Mouse (Mus musculus) kidney, embryonic 14.5 days (tissue): ENCODE data around the gene Naxd. TPM values are rescaled to one million over a fixed set of nuclear protein-coding genes. Genes with fewer than 3 reads are reported as not detected.
"Not testable (repeated sequence)": the region's sequence is repeated elsewhere in the genome, so short reads cannot be mapped to it uniquely, and the experiment has no call there.

Source experiments
- ATAC-seq: fragments of 200-750 bp; cut with Nextera tagmentation; 2 replicates; pipeline ENCODE4 v1.8.0; 2017; ENCODE audit warnings: moderate number of reproducible peaks, mild to moderate bottlenecking, moderate TSS enrichment, moderate library complexity; ENCODE audit not compliant: low FRiP score, low TSS enrichment
- H3K27ac ChIP-seq: fragments of 300-500 bp; sonication (generic); 2 replicates; pipeline ENCODE4 v1.5.1; 2014; ENCODE audit warnings: low read depth, mild to moderate bottlenecking, low read length, moderate library complexity, mixed read lengths
- H3K27me3 ChIP-seq: fragments of 300-500 bp; sonication (generic); 2 replicates; pipeline ENCODE4 v1.6.1; 2014; ENCODE audit warnings: mild to moderate bottlenecking, low read length; ENCODE audit not compliant: control insufficient read depth, insufficient read depth
- H3K36me3 ChIP-seq: fragments of 300-500 bp; sonication (generic); 2 replicates; pipeline ENCODE4 v1.6.1; 2014; ENCODE audit warnings: low read length, mixed read lengths; ENCODE audit not compliant: control insufficient read depth, insufficient read depth
- H3K4me1 ChIP-seq: fragments of 300-500 bp; sonication (generic); 2 replicates; pipeline ENCODE4 v1.6.1; 2014; ENCODE audit warnings: low read length, mixed read lengths; ENCODE audit not compliant: control insufficient read depth, insufficient read depth
- H3K4me2 ChIP-seq: fragments of 300-500 bp; sonication (generic); replicated peaks from 2 replicates; pipeline ENCODE4 v1.6.1; 2014; ENCODE audit warnings: low read depth, mild to moderate bottlenecking, low read length
- H3K4me3 ChIP-seq: fragments of 300-500 bp; sonication (generic); 2 replicates; pipeline ENCODE4 v1.5.1; 2014; ENCODE audit warnings: mild to moderate bottlenecking, low read length
- H3K9ac ChIP-seq: fragments of 300-500 bp; sonication (generic); 2 replicates; pipeline ENCODE4 v1.6.1; 2014; ENCODE audit warnings: low read depth, mild to moderate bottlenecking, low read length, moderate library complexity
- H3K9me3 ChIP-seq: fragments of 300-500 bp; sonication (generic); 2 replicates; pipeline ENCODE4 v1.6.1; 2016; ENCODE audit warnings: low read length; ENCODE audit not compliant: control insufficient read depth
- WGBS: fragments of 180-500 bp; shearing (Covaris S2); extraction: QIAGEN DNeasy Blood & Tissue Kit; methylation state at CpG from one replicate; pipeline ENCODE4 v1.1.7; 2014; 5-methylcytosine and 5-hydroxymethylcytosine counted together
- polyA plus RNA-seq: library from polyadenylated mRNA; unstranded; fragments of >200 nt; fragmentation: Nextera tagmentation; extraction: Ambion mirVana; gene quantifications from 2 replicates; pipeline ENCODE4 v1.2.1, GENCODE M21; 2014

Naxd gene
- polyA plus RNA-seq, 1 experiment from 2014 or later: 116 TPM

DNA sequence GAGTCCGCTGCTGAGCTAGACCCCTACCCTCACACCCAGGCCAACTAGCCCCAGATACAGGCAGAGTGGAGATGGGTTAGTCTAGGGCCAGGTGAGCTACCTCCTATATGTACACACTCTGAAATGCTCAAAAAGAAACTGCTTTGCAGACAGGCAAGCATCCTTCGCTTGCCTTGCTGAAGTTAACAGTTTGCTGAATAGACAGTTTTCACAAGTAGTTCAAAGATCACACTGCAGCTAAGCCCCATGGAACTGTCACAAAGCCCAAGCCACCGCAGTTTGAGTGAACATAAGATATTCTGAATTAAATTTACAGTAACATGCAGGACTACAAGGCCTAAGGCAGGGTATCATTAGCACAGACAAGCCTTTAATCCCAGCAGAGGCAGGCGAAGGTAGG, 41.7 kb downstream of the Naxd start:
- WGBS: 94% methylated on average over 4 of the region's 4 CpGs
- H3K9me3 ChIP-seq: no peaks in the 10 kb centered on the region
- no peak overlapping the region for H3K4me3 ChIP-seq
- ATAC-seq: no peak
- no peaks in the 10 kb centered on the region for H3K4me1 ChIP-seq
- H3K27ac ChIP-seq: no peak overlapping the region
- no peak overlapping the region for H3K4me2 ChIP-seq
- no peaks in the 10 kb centered on the region for H3K27me3 ChIP-seq
- no peak overlapping the region for H3K9ac ChIP-seq
- H3K36me3 ChIP-seq: peaks cover 38% of the 10 kb centered on the region

DNA sequence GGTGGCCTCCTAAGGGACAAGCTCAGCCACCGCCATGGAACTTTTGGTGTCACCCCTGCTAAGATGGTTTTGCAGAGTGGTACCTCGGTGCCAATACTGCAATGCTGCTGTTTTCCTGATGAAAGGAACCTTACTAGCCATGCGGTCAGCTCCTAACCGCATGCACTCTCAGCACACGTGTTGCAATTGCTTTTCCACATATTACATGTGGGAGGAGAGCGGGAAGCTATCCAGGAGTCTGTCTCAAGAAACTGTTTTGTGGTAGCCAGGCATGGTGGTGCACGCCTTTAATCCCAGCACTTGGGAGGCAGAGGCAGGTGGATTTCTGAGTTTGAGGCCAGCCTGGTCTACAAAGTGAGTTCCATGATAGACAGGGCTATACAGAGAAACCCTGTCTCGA, 42.9 kb downstream of the Naxd start:
- H3K9me3 ChIP-seq: no peaks in the 10 kb centered on the region
- no peak for ATAC-seq
- no peak overlapping the region for H3K4me2 ChIP-seq
- H3K9ac ChIP-seq: no peak overlapping the region
- no peaks in the 10 kb centered on the region for H3K4me1 ChIP-seq
- WGBS: 97% methylated on average over 8 of the region's 8 CpGs
- H3K27me3 ChIP-seq: no peaks in the 10 kb centered on the region
- peaks cover 37% of the 10 kb centered on the region for H3K36me3 ChIP-seq
- no peak overlapping the region for H3K4me3 ChIP-seq
- H3K27ac ChIP-seq: no peak overlapping the region

DNA sequence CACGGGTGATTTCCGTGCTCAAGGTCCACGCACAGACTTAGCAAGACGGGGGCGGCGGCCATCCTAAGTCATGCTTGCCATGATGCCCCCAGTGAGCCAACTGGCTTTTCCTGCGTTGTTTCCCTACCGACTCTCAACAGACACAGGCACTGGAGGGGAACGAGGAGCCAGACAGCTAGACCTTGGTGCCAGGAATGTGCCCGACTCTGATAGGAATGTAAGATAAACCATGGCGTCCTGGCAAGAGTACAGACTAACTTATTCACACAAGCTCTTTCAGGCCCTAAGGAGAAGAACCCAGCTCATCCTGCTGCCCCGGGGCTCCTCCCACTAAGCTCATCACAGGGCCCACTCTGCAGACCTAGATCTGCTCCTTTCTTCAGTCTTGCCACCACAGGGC, 44.7 kb downstream of the Naxd start:
- ATAC-seq: no peak
- H3K27ac ChIP-seq: no peak overlapping the region
- H3K27me3 ChIP-seq: no peaks in the 10 kb centered on the region
- H3K4me2 ChIP-seq: no peak overlapping the region
- H3K9ac ChIP-seq: no peak overlapping the region
- H3K4me3 ChIP-seq: no peak overlapping the region
- H3K4me1 ChIP-seq: no peaks in the 10 kb centered on the region
- H3K9me3 ChIP-seq: no peaks in the 10 kb centered on the region
- H3K36me3 ChIP-seq: peaks cover 32% of the 10 kb centered on the region
- WGBS: 89% methylated on average over 12 of the region's 12 CpGs

DNA sequence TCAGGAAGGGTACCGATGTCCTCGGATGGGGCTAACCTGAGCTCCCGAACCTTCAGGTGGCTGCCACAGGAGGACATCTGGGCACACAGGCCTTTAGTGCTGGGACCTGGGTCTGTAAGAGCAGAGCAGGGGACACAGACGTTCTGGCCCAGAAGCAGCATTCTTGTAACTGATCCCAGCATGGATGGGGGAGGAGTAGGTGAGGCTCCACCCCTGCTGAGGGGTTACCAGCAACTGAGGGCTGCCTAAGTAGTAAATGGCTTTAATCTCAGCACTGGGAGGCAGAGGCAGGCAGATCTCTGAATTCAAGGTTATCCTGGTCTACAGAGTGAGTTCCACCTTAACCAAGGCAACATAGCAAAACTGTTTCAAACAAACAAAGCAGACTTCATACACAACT, 45.6 kb downstream of the Naxd start:
- Histone ChIP-seq H3K9me3 (no peaks in the 10 kb centered on the region), H3K4me1 (no peaks in the 10 kb centered on the region), H3K27me3 (no peaks in the 10 kb centered on the region), H3K4me3 (no peak overlapping the region), H3K36me3 (peaks cover 33% of the 10 kb centered on the region), H3K4me2 (no peak overlapping the region), H3K9ac (no peak overlapping the region), H3K27ac (no peak overlapping the region)
- no peak for ATAC-seq
- WGBS: 86% methylated on average over 4 of the region's 4 CpGs

DNA sequence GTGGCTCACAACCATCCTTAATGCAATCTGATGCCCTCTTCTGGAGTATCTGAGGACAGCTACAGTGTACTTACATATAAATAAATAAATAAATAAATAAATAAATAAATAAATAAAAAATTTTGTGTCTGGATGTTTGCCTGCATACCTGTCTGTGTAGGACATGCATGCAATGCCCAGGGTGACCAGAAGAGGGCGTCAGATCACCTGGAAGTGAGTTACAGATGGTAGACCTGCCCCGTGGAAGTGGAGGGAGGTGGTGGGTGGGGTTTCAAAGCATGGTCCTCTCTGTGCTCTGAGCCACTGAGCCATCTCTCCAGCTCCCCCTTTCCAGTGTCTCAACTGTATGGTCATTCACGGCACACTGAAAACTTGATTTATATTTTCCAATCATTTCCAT, 47.1 kb downstream of the Naxd start:
- 44% methylated on average over 3 of the region's 3 CpGs for WGBS
- Histone ChIP-seq H3K36me3 (peaks cover 29% of the 10 kb centered on the region), H3K27ac (no peak overlapping the region), H3K4me3 (no peak overlapping the region), H3K4me2 (no peak overlapping the region), H3K9ac (no peak overlapping the region), H3K4me1 (no peaks in the 10 kb centered on the region), H3K27me3 (no peaks in the 10 kb centered on the region), H3K9me3 (no peaks in the 10 kb centered on the region)
- ATAC-seq: no peak

DNA sequence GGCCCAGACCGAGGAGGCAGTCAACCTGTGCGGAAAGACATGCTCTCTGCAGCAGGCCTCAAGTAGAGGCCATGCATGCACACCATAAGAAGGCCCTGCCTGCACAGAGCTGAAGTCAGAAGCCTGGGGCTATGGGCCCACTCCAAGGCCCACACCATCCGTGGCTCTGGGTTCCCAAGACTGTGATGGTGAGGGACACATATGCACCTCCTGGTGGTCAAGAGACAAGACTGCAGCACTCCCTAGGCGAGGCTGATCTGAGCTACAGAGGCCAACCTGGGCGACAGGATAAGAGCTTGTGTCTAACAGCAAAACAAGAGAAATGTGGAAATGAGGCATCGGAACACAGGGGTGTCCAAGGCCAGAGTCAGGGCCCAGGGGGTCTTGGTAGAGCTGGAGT, 49.8 kb downstream of the Naxd start:
- Histone ChIP-seq H3K27ac (no peak overlapping the region), H3K4me2 (no peak overlapping the region), H3K27me3 (no peaks in the 10 kb centered on the region), H3K9ac (no peak overlapping the region), H3K9me3 (no peaks in the 10 kb centered on the region), H3K4me1 (no peaks in the 10 kb centered on the region), H3K36me3 (peaks cover 15% of the 10 kb centered on the region; the same call in 1 of the 2 replicates), H3K4me3 (no peak overlapping the region)
- 71% methylated on average over 6 of the region's 6 CpGs for WGBS
- ATAC-seq: no peak

DNA sequence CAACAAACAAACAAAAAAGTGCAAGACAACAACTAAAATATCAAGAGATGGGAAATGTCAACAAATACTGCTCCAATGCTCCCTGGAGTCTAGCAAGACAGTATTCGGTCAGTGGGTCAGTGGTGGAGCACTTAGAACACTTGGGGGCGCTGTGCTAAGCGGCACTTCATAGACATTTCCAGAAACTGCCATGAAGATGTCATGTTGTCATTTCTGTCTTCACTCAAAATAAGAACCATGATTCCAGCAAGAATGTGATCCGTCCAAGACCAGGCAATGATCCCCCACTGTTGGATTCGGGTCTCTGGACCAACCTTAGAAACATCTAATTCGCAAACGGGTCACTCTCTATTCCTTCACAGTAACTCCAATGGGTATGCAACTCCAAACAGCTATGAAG, 52.4 kb downstream of the Naxd start:
- H3K27me3 ChIP-seq: no peaks in the 10 kb centered on the region
- H3K4me1 ChIP-seq: peaks cover 12% of the 10 kb centered on the region
- H3K36me3 ChIP-seq: peaks cover 10% of the 10 kb centered on the region; the same call in 1 of the 2 replicates
- no peak for ATAC-seq
- H3K9me3 ChIP-seq: no peaks in the 10 kb centered on the region
- no peak overlapping the region for H3K27ac ChIP-seq
- H3K4me2 ChIP-seq: peak overlapping the region; percentile 67
- 24% methylated on average over 7 of the region's 7 CpGs for WGBS
- peak overlapping the region; percentile 85; the same call in 1 of the 2 replicates for H3K9ac ChIP-seq
- peak overlapping the region; percentile 78 for H3K4me3 ChIP-seq

DNA sequence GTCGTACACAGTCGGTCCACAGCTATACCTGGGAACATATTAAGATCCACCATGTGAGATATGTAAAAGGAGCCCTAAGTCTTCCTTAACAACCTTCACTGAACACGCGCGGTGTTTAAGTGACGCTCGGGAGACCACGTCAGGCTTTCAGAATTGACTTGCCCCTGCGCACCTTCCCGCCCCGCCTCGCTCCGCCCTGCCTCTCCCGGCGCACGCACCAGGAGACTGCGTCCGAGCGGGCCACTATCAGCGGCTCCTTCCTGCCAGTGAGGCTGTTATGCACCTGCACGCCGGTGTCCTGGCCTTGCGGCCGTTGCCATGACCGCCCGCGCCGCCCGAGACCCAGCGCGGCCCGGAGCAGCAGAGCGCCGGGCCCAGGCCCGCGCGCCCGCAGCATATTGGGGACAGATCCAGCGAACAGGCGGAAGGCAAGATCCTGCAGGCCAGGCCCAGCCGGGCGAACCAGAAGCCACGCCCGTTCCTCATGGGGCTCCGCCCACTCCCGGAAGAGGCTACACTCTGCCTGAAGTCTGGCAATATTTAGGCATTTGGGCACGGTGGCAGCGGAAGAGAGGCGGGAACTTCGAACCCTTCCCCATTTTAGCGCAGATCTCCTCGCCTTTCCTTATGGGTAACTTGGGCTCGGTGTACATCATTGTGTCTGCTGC, 53.1 kb downstream of the Naxd start, which contains the start of gene Cars2:
Gene Cars2, minus strand, starts transcription at position 503 of the 668 bp plus-strand sequence.
- Histone ChIP-seq H3K36me3 (peaks cover 10% of the 10 kb centered on the region; the same call in 1 of the 2 replicates), H3K4me3 (peak within 1 kb of the TSS; percentile 78), H3K4me2 (peak within 1 kb of the TSS; percentile 67), H3K9me3 (no peaks in the 10 kb centered on the region), H3K9ac (peak within 1 kb of the TSS; percentile 85), H3K27me3 (no peaks in the 10 kb centered on the region), H3K27ac (peak within 1 kb of the TSS; percentile 72), H3K4me1 (peaks cover 13% of the 10 kb centered on the region)
- under 1% methylated on average over 53 of the region's 53 CpGs for WGBS
- peak; percentile 82 for ATAC-seq

DNA sequence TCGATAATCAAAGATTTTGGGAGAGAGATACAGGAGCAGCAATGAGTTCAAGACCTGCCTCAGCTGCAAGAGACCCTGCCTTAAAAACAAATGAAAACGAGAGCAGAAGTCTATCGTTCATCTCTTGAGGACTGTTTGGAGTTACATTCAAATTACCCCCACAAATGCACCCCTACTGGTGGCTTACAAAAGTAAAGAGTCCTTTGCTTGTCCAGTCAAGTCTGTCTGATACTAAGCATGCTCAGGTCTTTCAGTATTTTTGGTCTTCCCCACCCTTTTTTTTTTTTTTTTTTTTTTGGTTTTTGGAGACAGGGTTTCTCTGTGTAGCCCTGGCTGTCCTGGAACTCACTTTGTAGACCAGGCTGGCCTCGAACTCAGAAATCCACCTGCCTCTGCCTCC, 54.2 kb downstream of the Naxd start:
- not testable (repeated sequence) for H3K36me3 ChIP-seq, H3K4me2 ChIP-seq, H3K9ac ChIP-seq, H3K4me3 ChIP-seq, H3K9me3 ChIP-seq, ATAC-seq, H3K27me3 ChIP-seq, H3K27ac ChIP-seq
- H3K4me1 ChIP-seq: peaks cover 13% of the 10 kb centered on the region
- WGBS: 82% methylated on average over 4 of the region's 4 CpGs
